Mouse (Mus musculus): ENCODE data around the gene Tmod3.

DNA sequence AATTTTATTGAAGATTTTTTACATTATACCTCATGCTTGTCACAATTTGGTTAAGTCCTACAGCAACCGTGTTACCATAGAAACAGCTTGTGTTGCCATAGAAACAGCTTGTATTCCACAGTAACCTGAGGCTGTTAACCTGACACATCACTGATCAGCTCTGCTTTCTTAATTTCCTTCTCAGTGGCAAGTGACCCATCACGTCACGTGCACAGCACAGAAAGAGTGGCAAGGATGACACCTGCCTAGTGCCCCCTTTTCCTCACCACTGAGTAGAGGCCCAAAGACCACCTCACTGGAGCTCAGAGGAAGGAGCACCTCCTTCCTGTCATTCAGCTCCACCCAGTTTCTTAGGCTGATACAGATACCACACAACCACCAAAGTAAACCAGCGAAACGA, 34.0 kb upstream of the Tmod3 start:
- TF ChIP-seq CTCF (conservative IDR thresholded peaks at IDR 0.05; ENCODE audit: low read length) (no peak), POU5F1 (IDR thresholded peaks at IDR 0.05; ENCODE audit: borderline replicate concordance, low read length) (no peak)
